Mouse (Mus musculus) c-Kit-negative CD71-positive TER-119-positive erythroid progenitor cells, embryonic 14.5 days (primary cell): ENCODE results near the gene Ampd3.

Experiments used
- DNase-seq: peaks from one replicate; pipeline ENCODE4 v3.0.0-alpha.2; 2013; ENCODE audit warnings: low read depth, low spot score

The Ampd3 gene

GRCm38 (mm10) chr7:110797722-110798409 lies 29.9 kb downstream of the Ampd3 start:
- DNase-seq, result no peak

- peak; percentile 72 for DNase-seq
Observed at GRCm38 (mm10) chr7:110801028-110801427, 33.0 kb downstream of the Ampd3 start.

- no peak for DNase-seq
Observed at GRCm38 (mm10) chr7:110803131-110803530, 35.1 kb downstream of the Ampd3 start.

- DNase-seq, result no peak
Observed at GRCm38 (mm10) chr7:110804266-110804665, 36.3 kb downstream of the Ampd3 start.

- DNase-seq, result no peak
Observed at GRCm38 (mm10) chr7:110807460-110808030, 39.5 kb downstream of the Ampd3 start.

GRCm38 (mm10) chr7:110808962-110809361 lies 41.0 kb downstream of the Ampd3 start:
- DNase-seq, result no peak

- no peak for DNase-seq
Observed at GRCm38 (mm10) chr7:110809585-110810557, 41.9 kb downstream of the Ampd3 start.

GRCm38 (mm10) chr7:110810995-110811394 lies 43.0 kb downstream of the Ampd3 start:
- no peak for DNase-seq

- no peak for DNase-seq
Observed at GRCm38 (mm10) chr7:110811529-110811928, 43.5 kb downstream of the Ampd3 start.

- DNase-seq, result no peak
Observed at GRCm38 (mm10) chr7:110813983-110814382, 46.0 kb downstream of the Ampd3 start.

GRCm38 (mm10) chr7:110816037-110816436 lies 48.0 kb downstream of the Ampd3 start:
- peak; percentile 60 for DNase-seq

- DNase-seq, result no peak
Observed at GRCm38 (mm10) chr7:110818206-110818605, 50.2 kb downstream of the Ampd3 start.

- DNase-seq, result no peak
Observed at GRCm38 (mm10) chr7:110818787-110819350, 50.9 kb downstream of the Ampd3 start.

- no peak for DNase-seq
Observed at GRCm38 (mm10) chr7:110821068-110821467, 53.1 kb downstream of the Ampd3 start.

GRCm38 (mm10) chr7:110821653-110822052 lies 53.6 kb downstream of the Ampd3 start:
- DNase-seq, result no peak

GRCm38 (mm10) chr7:110822055-110822454 lies 54.0 kb downstream of the Ampd3 start:
- no peak for DNase-seq

- DNase-seq, result no peak
Observed at GRCm38 (mm10) chr7:110823076-110823475, 55.1 kb downstream of the Ampd3 start.

GRCm38 (mm10) chr7:110823593-110823992 lies 55.6 kb downstream of the Ampd3 start:
- DNase-seq, result no peak

GRCm38 (mm10) chr7:110823995-110824953 lies 56.3 kb downstream of the Ampd3 start:
- no peak for DNase-seq

GRCm38 (mm10) chr7:110833024-110833423 lies 65.0 kb downstream of the Ampd3 start:
- DNase-seq, result no peak

- DNase-seq, result no peak
Observed at GRCm38 (mm10) chr7:110834018-110834417, 66.0 kb downstream of the Ampd3 start.
